Mouse (Mus musculus) forebrain, embryonic 15.5 days (tissue): Measurements from ENCODE around the gene Gm3383. TPM values are rescaled to one million over a fixed set of nuclear protein-coding genes. Genes with fewer than 3 reads are reported as not detected.
"Not testable (repeated sequence)": the region's sequence is repeated elsewhere in the genome, so short reads cannot be mapped to it uniquely, and the experiment has no call there.

Experiments
- ATAC-seq: fragments of 200-750 bp; cut with Nextera tagmentation; replicated peaks from 2 replicates; pipeline ENCODE4 v1.8.0; 2017; ENCODE audit warnings: mild to moderate bottlenecking, moderate TSS enrichment, moderate library complexity
- H3K27ac ChIP-seq: fragments of 300-500 bp; sonication (generic); replicated peaks from 2 replicates; pipeline ENCODE4 v1.5.1; 2015; ENCODE audit warnings: mild to moderate bottlenecking, inconsistent platforms
- H3K27me3 ChIP-seq: fragments of 300-500 bp; sonication (generic); 2 replicates; pipeline ENCODE4 v1.6.1; 2015; ENCODE audit warnings: inconsistent platforms
- H3K36me3 ChIP-seq: fragments of 300-500 bp; sonication (generic); 2 replicates; pipeline ENCODE4 v1.6.1; 2015; ENCODE audit warnings: mild to moderate bottlenecking, inconsistent platforms
- H3K4me1 ChIP-seq: fragments of 300-500 bp; sonication (generic); 2 replicates; pipeline ENCODE4 v1.6.1; 2015; ENCODE audit warnings: inconsistent platforms
- H3K4me2 ChIP-seq: fragments of 300-500 bp; sonication (generic); replicated peaks from 2 replicates; pipeline ENCODE4 v1.6.1; 2015; ENCODE audit warnings: mild to moderate bottlenecking, inconsistent platforms
- H3K4me3 ChIP-seq: fragments of 300-500 bp; sonication (generic); 2 replicates; pipeline ENCODE4 v1.5.1; 2015; ENCODE audit warnings: mild to moderate bottlenecking, inconsistent platforms
- H3K9ac ChIP-seq: fragments of 300-500 bp; sonication (generic); replicated peaks from 2 replicates; pipeline ENCODE4 v1.6.1; 2015; ENCODE audit warnings: mild to moderate bottlenecking, inconsistent platforms
- H3K9me3 ChIP-seq: fragments of 300-500 bp; sonication (generic); 2 replicates; pipeline ENCODE4 v1.6.1; 2016; ENCODE audit warnings: inconsistent platforms
- WGBS: fragments of 180-500 bp; shearing (Covaris S2); methylation state at CpG from one replicate; pipeline ENCODE4 v1.1.7; 2015; ENCODE audit warnings: mixed read lengths; 5-methylcytosine and 5-hydroxymethylcytosine counted together
- polyA plus RNA-seq: library from polyadenylated mRNA; unstranded; fragments of >200 nt; fragmentation: Nextera tagmentation; extraction: Ambion mirVana; gene quantifications from 2 replicates; pipeline ENCODE4 v1.2.1, GENCODE M21; 2015

The Gm3383 gene
- 5.3 and 5.5 TPM in 2 replicates for polyA plus RNA-seq

DNA sequence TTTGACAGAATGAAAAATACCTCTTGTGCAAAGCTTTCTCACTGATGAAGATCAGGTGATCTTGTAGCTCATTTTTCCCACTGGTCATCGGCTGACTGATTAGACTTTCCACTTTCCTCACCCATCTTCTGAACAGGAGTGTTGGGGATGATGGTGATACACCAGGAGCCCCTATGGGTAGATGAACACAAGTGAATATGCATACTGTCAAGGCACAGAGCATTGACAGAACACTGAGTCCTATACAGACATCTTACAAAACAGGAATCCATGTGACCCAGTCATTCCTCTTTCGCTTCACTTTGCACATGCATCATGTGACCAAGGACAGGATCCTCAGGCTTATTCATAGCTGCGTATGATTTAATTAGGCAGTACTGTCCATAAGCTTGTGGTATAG lies at the start of gene Gm3383:
Gm3383 (minus strand) TSS at position 101 of the 400 bp plus-strand sequence.
- H3K4me3 ChIP-seq, H3K4me2 ChIP-seq, H3K27ac ChIP-seq, H3K9me3 ChIP-seq, ATAC-seq, H3K4me1 ChIP-seq, H3K27me3 ChIP-seq, H3K9ac ChIP-seq, H3K36me3 ChIP-seq: not testable (repeated sequence)
- WGBS, result no CpG with 5 or more reads among the region's 3 CpGs

DNA sequence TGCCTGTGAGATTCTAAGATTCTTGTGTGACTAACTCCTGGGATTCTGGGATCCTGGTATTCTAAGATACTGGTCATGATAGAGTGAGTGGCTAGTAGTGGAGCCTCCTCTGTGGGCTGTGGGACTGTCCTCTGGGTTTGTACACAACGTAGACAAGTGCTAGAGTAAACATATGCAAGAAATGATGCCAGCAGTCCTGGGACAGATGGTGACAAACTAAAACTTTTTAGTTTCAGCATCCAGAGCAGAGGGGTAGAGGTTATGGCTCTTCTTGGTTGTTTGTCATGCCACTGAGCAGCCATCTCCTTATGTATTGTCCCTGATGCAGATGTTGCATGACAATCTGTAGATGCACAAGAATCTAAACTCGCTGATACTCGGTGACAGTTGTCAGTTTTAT lies 48.1 kb upstream of the Gm3383 start:
- not testable (repeated sequence) for H3K27ac ChIP-seq, H3K4me3 ChIP-seq, H3K9me3 ChIP-seq, H3K36me3 ChIP-seq, H3K9ac ChIP-seq, H3K27me3 ChIP-seq, H3K4me2 ChIP-seq, H3K4me1 ChIP-seq, ATAC-seq
- 92% methylated on average over 3 of the region's 3 CpGs for WGBS

DNA sequence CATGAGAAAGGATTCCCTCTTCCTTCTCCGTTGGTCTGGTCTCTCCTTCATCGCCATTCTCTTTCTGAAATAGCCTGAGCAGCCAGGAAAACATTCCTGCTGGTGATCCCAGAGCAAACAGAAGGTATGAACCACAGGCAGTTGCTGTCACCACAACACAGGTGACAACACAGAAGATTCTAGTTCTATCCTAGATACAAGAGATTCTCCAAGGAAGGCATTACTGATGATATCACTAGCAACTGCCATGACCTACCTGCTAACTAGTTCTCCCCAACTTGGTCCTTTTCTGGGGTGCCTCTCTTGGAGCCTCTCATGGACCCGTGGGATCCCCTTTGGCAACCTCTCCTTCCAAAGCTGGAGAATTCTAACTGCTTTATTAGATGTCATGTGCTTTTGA lies 22.4 kb upstream of the Gm3383 start, which contains the start of gene Gm3424:
Gm3424 (minus strand) TSS at position 101 of the 400 bp plus-strand sequence.
- H3K9ac ChIP-seq, ATAC-seq, H3K27me3 ChIP-seq, H3K4me3 ChIP-seq, H3K4me2 ChIP-seq, H3K27ac ChIP-seq, H3K4me1 ChIP-seq, H3K36me3 ChIP-seq, H3K9me3 ChIP-seq: not testable (repeated sequence)
- no CpG with 5 or more reads among the region's 3 CpGs for WGBS

DNA sequence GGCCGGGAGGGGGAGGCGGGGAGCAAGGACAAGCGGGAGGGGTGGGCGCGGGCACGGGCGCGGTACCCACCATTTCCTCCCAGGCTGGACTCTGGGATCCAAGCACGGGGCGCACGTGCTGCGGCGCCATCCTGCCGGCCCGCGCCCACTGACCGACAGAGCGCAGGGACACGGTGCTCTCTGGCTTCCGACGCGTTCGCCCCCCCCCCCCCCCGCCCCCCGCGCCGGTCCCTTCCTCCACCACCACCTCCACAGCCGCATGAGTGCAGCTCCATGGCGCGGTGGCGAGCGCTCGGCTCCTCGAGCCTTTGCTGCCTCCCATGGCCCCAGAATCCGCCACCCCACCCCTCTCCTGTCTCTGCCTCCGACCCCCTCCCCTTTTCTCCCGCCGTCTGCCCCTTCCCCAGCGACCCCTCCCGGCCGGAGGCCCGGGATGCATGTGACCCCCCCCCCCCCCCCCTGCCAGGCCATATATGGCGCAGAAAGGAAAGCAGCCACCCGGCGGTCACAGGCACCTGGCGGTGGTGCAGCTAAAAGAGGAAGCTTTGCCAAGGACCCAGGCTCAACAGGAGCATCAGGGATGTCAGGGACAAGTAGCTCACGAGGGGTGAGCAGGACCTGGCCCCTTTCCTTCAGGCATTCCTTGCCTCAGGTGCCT lies 5.0 kb upstream of the Gm3383 start:
- not testable (repeated sequence) for H3K36me3 ChIP-seq, H3K4me2 ChIP-seq, H3K27me3 ChIP-seq, H3K9ac ChIP-seq, H3K4me3 ChIP-seq, H3K4me1 ChIP-seq, H3K9me3 ChIP-seq, H3K27ac ChIP-seq
- WGBS, result no CpG with 5 or more reads among the region's 47 CpGs
- ATAC-seq, result peak; percentile 69; the same call in 1 of the 2 replicates

DNA sequence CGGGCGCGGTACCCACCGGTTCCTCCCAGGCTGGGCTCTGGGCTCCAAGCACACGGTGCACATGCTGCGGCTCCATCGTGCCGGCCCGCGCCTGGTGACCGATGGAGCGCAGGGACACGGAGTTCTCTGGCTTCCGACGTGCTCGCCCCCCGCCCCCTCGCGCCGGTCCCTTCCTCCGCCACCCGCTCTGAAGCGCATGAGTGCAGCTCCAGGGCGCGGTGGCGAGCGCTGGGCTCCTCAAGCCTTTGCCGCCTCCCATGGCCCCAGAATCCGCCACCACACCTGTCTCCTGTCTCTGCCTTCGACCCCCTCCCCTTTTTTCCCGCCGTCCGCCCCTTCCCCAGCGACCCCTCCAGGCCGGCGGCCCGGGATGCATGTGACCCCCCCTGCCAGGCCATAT lies 66.3 kb downstream of the Gm3383 start, which contains the start of gene Gm3373:
Gm3373 (minus strand) TSS at position 101 of the 400 bp plus-strand sequence.
- no CpG with 5 or more reads among the region's 37 CpGs for WGBS

DNA sequence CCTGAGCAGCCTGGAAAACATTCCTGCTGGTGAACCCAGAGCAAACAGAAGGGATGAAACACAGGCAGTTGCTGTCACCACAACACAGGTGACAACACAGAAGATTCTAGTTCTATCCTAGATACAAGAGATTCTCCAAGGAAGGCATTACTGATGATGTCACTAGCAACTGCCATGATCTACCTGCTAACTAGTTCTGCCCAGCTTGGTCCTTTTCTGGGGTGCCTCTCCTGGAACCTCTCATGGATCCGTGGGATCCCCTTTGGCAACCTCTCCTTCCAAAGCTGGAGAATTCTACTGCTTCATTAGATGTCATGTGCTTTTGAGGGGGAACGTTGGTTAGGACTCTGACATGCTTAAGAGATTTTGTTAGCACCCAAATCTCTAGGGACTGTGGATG lies 120.4 kb downstream of the Gm3383 start, which contains the start of gene Gm9603:
Gm9603 (minus strand) TSS at position 101 of the 400 bp plus-strand sequence.
- H3K27ac ChIP-seq, H3K36me3 ChIP-seq, H3K4me1 ChIP-seq, H3K27me3 ChIP-seq, H3K9ac ChIP-seq, H3K4me3 ChIP-seq, ATAC-seq, H3K4me2 ChIP-seq, H3K9me3 ChIP-seq: not testable (repeated sequence)
- WGBS, result no CpG with 5 or more reads among the region's 2 CpGs

More for the DNA sequence above, 66.3 kb downstream of the Gm3383 start, which contains the start of gene Gm3373:
- not testable (repeated sequence) for ATAC-seq, H3K4me1 ChIP-seq, H3K4me2 ChIP-seq, H3K27me3 ChIP-seq, H3K27ac ChIP-seq, H3K9me3 ChIP-seq, H3K36me3 ChIP-seq, H3K4me3 ChIP-seq, H3K9ac ChIP-seq

DNA sequence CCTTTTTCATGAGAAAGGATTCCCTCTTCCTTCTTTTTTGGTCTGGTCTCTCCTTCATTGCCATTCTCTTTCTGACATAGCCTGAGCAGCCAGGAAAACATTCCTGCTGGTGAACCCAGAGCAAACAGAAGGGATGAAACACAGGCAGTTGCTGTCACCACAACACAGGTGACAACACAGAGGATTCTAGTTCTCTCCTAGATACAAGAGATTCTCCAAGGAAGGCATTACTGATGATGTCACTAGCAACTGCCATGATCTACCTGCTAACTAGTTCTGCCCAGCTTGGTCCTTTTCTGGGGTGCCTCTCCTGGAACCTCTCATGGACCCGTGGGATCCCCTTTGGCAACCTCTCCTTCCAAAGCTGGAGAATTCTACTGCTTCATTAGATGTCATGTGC lies 174.9 kb downstream of the Gm3383 start, which contains the start of gene Gm8265:
Gm8265 (minus strand) TSS at position 101 of the 400 bp plus-strand sequence.
- not testable (repeated sequence) for H3K4me1 ChIP-seq, H3K4me2 ChIP-seq, ATAC-seq, H3K9ac ChIP-seq, H3K36me3 ChIP-seq, H3K27ac ChIP-seq, H3K9me3 ChIP-seq, H3K4me3 ChIP-seq, H3K27me3 ChIP-seq
- WGBS, result no CpG with 5 or more reads among the region's 1 CpGs

Other genes starting within 250 kb of the Gm3383 start
- gene Gm8265, start 175.0 kb downstream of the Gm3383 start, polyA plus RNA-seq, result not detected in 2 replicates
- gene Gm9603, start 120.5 kb downstream of the Gm3383 start, polyA plus RNA-seq, result not detected in 2 replicates
- 0.34 and 0.75 TPM in 2 replicates for gene Gm3373, start 66.4 kb downstream of the Gm3383 start, polyA plus RNA-seq
- not detected in 2 replicates for gene Gm3424, start 22.3 kb upstream of the Gm3383 start, polyA plus RNA-seq
- gene Gm8237, start 72.4 kb upstream of the Gm3383 start, polyA plus RNA-seq, result 0.27 and 0.43 TPM in 2 replicates
- 1.4 and 1.6 TPM in 2 replicates for gene Gm3248, start 153.8 kb upstream of the Gm3383 start, polyA plus RNA-seq
- gene Gm3453, start 171.2 kb upstream of the Gm3383 start, polyA plus RNA-seq, result not detected in 2 replicates